Mouse (Mus musculus): ENCODE results near the gene Gm9044. TPM values are rescaled to one million over a fixed set of nuclear protein-coding genes. Genes with fewer than 3 reads are reported as not detected.
"Not testable (repeated sequence)": the region's sequence is repeated elsewhere in the genome, so short reads cannot be mapped to it uniquely, and the experiment has no call there.

The Gm9044 gene
- polyA plus RNA-seq, 1 experiment from 2014 or later, result not detected

GRCm38 (mm10) chr10:118282565-118282964 lies 49.6 kb downstream of the Gm9044 start:
- 66% methylated on average over 7 of the region's 7 CpGs for WGBS
- H3K4me2 ChIP-seq; ATAC-seq (ENCODE audit: insufficient number of reproducible peaks, low FRiP score, low TSS enrichment, low read depth); H3K36me3 ChIP-seq; H3K27ac ChIP-seq; H3K4me3 ChIP-seq; H3K9me3 ChIP-seq; H3K27me3 ChIP-seq; H3K9ac ChIP-seq; H3K4me1 ChIP-seq: not testable (repeated sequence)

Other genes with a start within 250 kb of the Gm9044 start
- gene Mdm1, start 190.6 kb downstream of the Gm9044 start, polyA plus RNA-seq (2015; fragmentation: Nextera tagmentation; extraction: Ambion mirVana), result 20.7 and 21.3 TPM in 2 replicates
- not detected in 2 replicates for gene Il22, start 127.5 kb downstream of the Gm9044 start, polyA plus RNA-seq (2015; fragmentation: Nextera tagmentation; extraction: Ambion mirVana)
- not detected in 2 replicates for gene Gm32717, start 91.6 kb downstream of the Gm9044 start, polyA plus RNA-seq (2015; fragmentation: Nextera tagmentation; extraction: Ambion mirVana)
- gene Gm32802, start 73.7 kb downstream of the Gm9044 start, polyA plus RNA-seq (2015; fragmentation: Nextera tagmentation; extraction: Ambion mirVana), result not detected in 2 replicates
- gene Iltifb, start 37.4 kb downstream of the Gm9044 start, polyA plus RNA-seq (2015; fragmentation: Nextera tagmentation; extraction: Ambion mirVana), result not detected in 2 replicates
- gene Gm9040, start 5.4 kb downstream of the Gm9044 start, polyA plus RNA-seq (2015; fragmentation: Nextera tagmentation; extraction: Ambion mirVana), result not detected in 2 replicates
- 0.06 and 0.09 TPM in 2 replicates for gene Gm9045, start 5.4 kb upstream of the Gm9044 start, polyA plus RNA-seq (2015; fragmentation: Nextera tagmentation; extraction: Ambion mirVana)
- gene Gm9046, start 10.8 kb upstream of the Gm9044 start, polyA plus RNA-seq (2015; fragmentation: Nextera tagmentation; extraction: Ambion mirVana), result not detected in 2 replicates
- gene Gm9048, start 16.3 kb upstream of the Gm9044 start, polyA plus RNA-seq (2015; fragmentation: Nextera tagmentation; extraction: Ambion mirVana), result not detected in 2 replicates
- gene Gm9049, start 21.7 kb upstream of the Gm9044 start, polyA plus RNA-seq (2015; fragmentation: Nextera tagmentation; extraction: Ambion mirVana), result 0.06 and 0.09 TPM in 2 replicates
- not detected in 2 replicates for gene Ifng, start 108.6 kb upstream of the Gm9044 start, polyA plus RNA-seq (2015; fragmentation: Nextera tagmentation; extraction: Ambion mirVana)

All from limb, embryonic 15.5 days (tissue).